Mouse (Mus musculus) embryonic facial prominence, embryonic 12.5 days (tissue): Measurements from ENCODE around the gene Rpl13. TPM values are rescaled to one million over a fixed set of nuclear protein-coding genes. Genes with fewer than 3 reads are reported as not detected.

ENCODE experiments used
- ATAC-seq: fragments of 200-750 bp; cut with Nextera tagmentation; 2 replicates; pipeline ENCODE4 v1.8.0; 2017; ENCODE audit not compliant: insufficient number of reproducible peaks, insufficient read depth, low FRiP score, low TSS enrichment
- H3K27ac ChIP-seq: fragments of 300-500 bp; sonication (generic); 2 replicates; pipeline ENCODE4 v1.5.1; 2016; ENCODE audit warnings: mild to moderate bottlenecking
- H3K27me3 ChIP-seq: fragments of 300-500 bp; sonication (generic); 2 replicates; pipeline ENCODE4 v1.6.1; 2016; ENCODE audit warnings: mild to moderate bottlenecking, moderate library complexity
- H3K36me3 ChIP-seq: fragments of 300-500 bp; sonication (generic); 2 replicates; pipeline ENCODE4 v1.6.1; 2016; ENCODE audit warnings: mild to moderate bottlenecking
- H3K4me1 ChIP-seq: fragments of 300-500 bp; sonication (generic); 2 replicates; pipeline ENCODE4 v1.6.1; 2016
- H3K4me2 ChIP-seq: fragments of 300-500 bp; sonication (generic); replicated peaks from 2 replicates; pipeline ENCODE4 v1.6.1; 2016; ENCODE audit warnings: mild to moderate bottlenecking, moderate library complexity
- H3K4me3 ChIP-seq: fragments of 300-500 bp; sonication (generic); 2 replicates; pipeline ENCODE4 v1.5.1; 2016; ENCODE audit warnings: mild to moderate bottlenecking
- H3K9ac ChIP-seq: fragments of 300-500 bp; sonication (generic); 2 replicates; pipeline ENCODE4 v1.6.1; 2016; ENCODE audit warnings: mild to moderate bottlenecking, moderate library complexity
- H3K9me3 ChIP-seq: fragments of 300-500 bp; sonication (generic); 2 replicates; pipeline ENCODE4 v1.6.1; 2016; ENCODE audit warnings: mild to moderate bottlenecking, moderate library complexity
- WGBS: fragments of 180-500 bp; shearing (Covaris S2); methylation state at CpG from one replicate; pipeline ENCODE4 v1.1.7; 2016; 5-methylcytosine and 5-hydroxymethylcytosine counted together
- polyA plus RNA-seq: library from polyadenylated mRNA; unstranded; fragments of >200 nt; fragmentation: Nextera tagmentation; extraction: Ambion mirVana; gene quantifications from 2 replicates; pipeline ENCODE4 v1.2.1, GENCODE M21; 2016

Gene Rpl13
- polyA plus RNA-seq, 1 experiment from 2014 or later = 1,462 TPM

- H3K4me2 ChIP-seq = no peak overlapping the region
- no peak overlapping the region for H3K27ac ChIP-seq
- H3K36me3 ChIP-seq = no peaks in the 10 kb centered on the region
- no peak overlapping the region for H3K9ac ChIP-seq
- H3K4me3 ChIP-seq = no peak overlapping the region
- 13% methylated on average over 4 of the region's 4 CpGs for WGBS
- H3K27me3 ChIP-seq = peaks cover 4% of the 10 kb centered on the region
- no peaks in the 10 kb centered on the region for H3K4me1 ChIP-seq
- ATAC-seq = no peak
- H3K9me3 ChIP-seq = no peaks in the 10 kb centered on the region
Observed at GRCm38 (mm10) chr8:123110649-123111048, 8.5 kb downstream of the Rpl13 start.

GRCm38 (mm10) chr8:123112892-123113291, 10.7 kb downstream of the Rpl13 start:
- no peak overlapping the region for H3K4me2 ChIP-seq
- 79% methylated on average over 9 of the region's 9 CpGs for WGBS
- peaks cover 11% of the 10 kb centered on the region for H3K4me1 ChIP-seq
- H3K4me3 ChIP-seq = no peak overlapping the region
- no peaks in the 10 kb centered on the region for H3K36me3 ChIP-seq
- ATAC-seq = no peak
- H3K27ac ChIP-seq = no peak overlapping the region
- no peaks in the 10 kb centered on the region for H3K9me3 ChIP-seq
- peaks cover 27% of the 10 kb centered on the region for H3K27me3 ChIP-seq
- no peak overlapping the region for H3K9ac ChIP-seq

- Histone ChIP-seq H3K27me3 (peaks cover 38% of the 10 kb centered on the region), H3K4me3 (no peak overlapping the region), H3K9me3 (no peaks in the 10 kb centered on the region), H3K36me3 (no peaks in the 10 kb centered on the region), H3K9ac (no peak overlapping the region), H3K4me2 (no peak overlapping the region), H3K27ac (no peak overlapping the region), H3K4me1 (peaks cover 15% of the 10 kb centered on the region)
- WGBS = 46% methylated on average over 2 of the region's 2 CpGs
- ATAC-seq = no peak
Observed at GRCm38 (mm10) chr8:123113908-123114469, 11.8 kb downstream of the Rpl13 start.

- no peak overlapping the region for H3K4me3 ChIP-seq
- no peak for ATAC-seq
- H3K4me2 ChIP-seq = no peak overlapping the region
- H3K9ac ChIP-seq = no peak overlapping the region
- peaks cover 44% of the 10 kb centered on the region for H3K27me3 ChIP-seq
- no peaks in the 10 kb centered on the region for H3K36me3 ChIP-seq
- no peak overlapping the region for H3K27ac ChIP-seq
- WGBS = 49% methylated on average over 3 of the region's 3 CpGs
- peaks cover 15% of the 10 kb centered on the region for H3K4me1 ChIP-seq
- no peaks in the 10 kb centered on the region for H3K9me3 ChIP-seq
Observed at GRCm38 (mm10) chr8:123114644-123115043, 12.5 kb downstream of the Rpl13 start.

- Histone ChIP-seq H3K4me1 (peaks cover 15% of the 10 kb centered on the region), H3K4me2 (peak within 1 kb of the TSS; percentile 96), H3K9me3 (no peaks in the 10 kb centered on the region), H3K9ac (peak within 1 kb of the TSS; percentile 42), H3K36me3 (no peaks in the 10 kb centered on the region), H3K27ac (no peak within 1 kb of the TSS), H3K27me3 (peaks cover 46% of the 10 kb centered on the region), H3K4me3 (peak within 1 kb of the TSS; percentile 52)
- WGBS = 2% methylated on average over 51 of the region's 51 CpGs
- ATAC-seq = no peak
Observed at GRCm38 (mm10) chr8:123117127-123117731, 15.1 kb downstream of the Rpl13 start, which contains the start of gene Cpne7. TSS of gene Cpne7 (plus strand) at chr8:123117374.

- WGBS = 2% methylated on average over 17 of the region's 17 CpGs
- Histone ChIP-seq H3K9ac (no peak overlapping the region), H3K4me1 (peaks cover 15% of the 10 kb centered on the region)
Observed at GRCm38 (mm10) chr8:123117744-123118143, 15.6 kb downstream of the Rpl13 start.

GRCm38 (mm10) chr8:123122059-123122458, 19.9 kb downstream of the Rpl13 start:
- H3K36me3 ChIP-seq = no peaks in the 10 kb centered on the region
- no peak overlapping the region for H3K9ac ChIP-seq
- peaks cover 21% of the 10 kb centered on the region for H3K4me1 ChIP-seq
- H3K4me2 ChIP-seq = no peak overlapping the region
- no peak overlapping the region for H3K27ac ChIP-seq
- H3K27me3 ChIP-seq = peaks cover 41% of the 10 kb centered on the region
- H3K9me3 ChIP-seq = no peaks in the 10 kb centered on the region
- no peak for ATAC-seq
- no peak overlapping the region for H3K4me3 ChIP-seq
- WGBS = 62% methylated on average over 9 of the region's 9 CpGs

More at GRCm38 (mm10) chr8:123117744-123118143, 15.6 kb downstream of the Rpl13 start:
- Histone ChIP-seq H3K36me3 (no peaks in the 10 kb centered on the region), H3K4me3 (peak overlapping the region; percentile 52), H3K27ac (no peak overlapping the region), H3K4me2 (peak overlapping the region; percentile 96), H3K9me3 (no peaks in the 10 kb centered on the region), H3K27me3 (peaks cover 50% of the 10 kb centered on the region)
- ATAC-seq = no peak

GRCm38 (mm10) chr8:123122670-123123069, 20.5 kb downstream of the Rpl13 start:
- H3K9me3 ChIP-seq = no peaks in the 10 kb centered on the region
- no peak overlapping the region for H3K4me2 ChIP-seq
- H3K9ac ChIP-seq = no peak overlapping the region
- H3K4me3 ChIP-seq = no peak overlapping the region
- 80% methylated on average over 5 of the region's 5 CpGs for WGBS
- H3K4me1 ChIP-seq = peaks cover 15% of the 10 kb centered on the region
- ATAC-seq = no peak
- no peak overlapping the region for H3K27ac ChIP-seq
- no peaks in the 10 kb centered on the region for H3K36me3 ChIP-seq
- H3K27me3 ChIP-seq = peaks cover 35% of the 10 kb centered on the region

- Histone ChIP-seq H3K9ac (no peak overlapping the region), H3K9me3 (no peaks in the 10 kb centered on the region; the same call in 1 of the 2 replicates), H3K27me3 (peaks cover 14% of the 10 kb centered on the region; the same call in 1 of the 2 replicates), H3K4me3 (no peak overlapping the region), H3K4me1 (peaks cover 8% of the 10 kb centered on the region; the same call in 1 of the 2 replicates), H3K4me2 (no peak overlapping the region), H3K27ac (no peak overlapping the region), H3K36me3 (no peaks in the 10 kb centered on the region)
- peak; percentile 45; the same call in 1 of the 2 replicates for ATAC-seq
- WGBS = 6% methylated on average over 19 of the region's 19 CpGs
Observed at GRCm38 (mm10) chr8:123126193-123126816, 24.2 kb downstream of the Rpl13 start.

GRCm38 (mm10) chr8:123131041-123131440, 28.9 kb downstream of the Rpl13 start:
- no peak overlapping the region for H3K4me3 ChIP-seq
- WGBS = 67% methylated on average over 9 of the region's 9 CpGs
- no peaks in the 10 kb centered on the region for H3K36me3 ChIP-seq
- peaks cover 2% of the 10 kb centered on the region; the same call in 1 of the 2 replicates for H3K27me3 ChIP-seq
- peaks cover 8% of the 10 kb centered on the region for H3K4me1 ChIP-seq
- no peak overlapping the region for H3K9ac ChIP-seq
- no peak for ATAC-seq
- H3K9me3 ChIP-seq = no peaks in the 10 kb centered on the region; the same call in 1 of the 2 replicates
- H3K27ac ChIP-seq = no peak overlapping the region
- no peak overlapping the region for H3K4me2 ChIP-seq

GRCm38 (mm10) chr8:123132953-123133352, 30.8 kb downstream of the Rpl13 start:
- ATAC-seq = no peak
- H3K9ac ChIP-seq = no peak overlapping the region
- no peak overlapping the region for H3K27ac ChIP-seq
- no peaks in the 10 kb centered on the region for H3K27me3 ChIP-seq
- H3K9me3 ChIP-seq = no peaks in the 10 kb centered on the region; the same call in 1 of the 2 replicates
- no peak overlapping the region for H3K4me3 ChIP-seq
- no peaks in the 10 kb centered on the region for H3K36me3 ChIP-seq
- H3K4me2 ChIP-seq = no peak overlapping the region
- WGBS = 98% methylated on average over 2 of the region's 2 CpGs
- H3K4me1 ChIP-seq = peaks cover 16% of the 10 kb centered on the region
